Mouse (Mus musculus) cerebellum, postnatal 14 days (tissue): ENCODE measurements at regions not wholly inside any gene's neighbourhood (a gene's known extent, or its start where the extent isn't known, plus 50 kb on each side); places are given as distances from the start of the nearest gene placed in this dataset.
"Not testable (repeated sequence)": the region's sequence is repeated elsewhere in the genome, so short reads cannot be mapped to it uniquely, and the experiment has no call there.

Experiments used
- DNase-seq, 2 experiments: peaks; one replicate each; pipeline ENCODE4 v3.0.0; 2021; ENCODE audit warnings: mixed read lengths in 2 of 2

DNA sequence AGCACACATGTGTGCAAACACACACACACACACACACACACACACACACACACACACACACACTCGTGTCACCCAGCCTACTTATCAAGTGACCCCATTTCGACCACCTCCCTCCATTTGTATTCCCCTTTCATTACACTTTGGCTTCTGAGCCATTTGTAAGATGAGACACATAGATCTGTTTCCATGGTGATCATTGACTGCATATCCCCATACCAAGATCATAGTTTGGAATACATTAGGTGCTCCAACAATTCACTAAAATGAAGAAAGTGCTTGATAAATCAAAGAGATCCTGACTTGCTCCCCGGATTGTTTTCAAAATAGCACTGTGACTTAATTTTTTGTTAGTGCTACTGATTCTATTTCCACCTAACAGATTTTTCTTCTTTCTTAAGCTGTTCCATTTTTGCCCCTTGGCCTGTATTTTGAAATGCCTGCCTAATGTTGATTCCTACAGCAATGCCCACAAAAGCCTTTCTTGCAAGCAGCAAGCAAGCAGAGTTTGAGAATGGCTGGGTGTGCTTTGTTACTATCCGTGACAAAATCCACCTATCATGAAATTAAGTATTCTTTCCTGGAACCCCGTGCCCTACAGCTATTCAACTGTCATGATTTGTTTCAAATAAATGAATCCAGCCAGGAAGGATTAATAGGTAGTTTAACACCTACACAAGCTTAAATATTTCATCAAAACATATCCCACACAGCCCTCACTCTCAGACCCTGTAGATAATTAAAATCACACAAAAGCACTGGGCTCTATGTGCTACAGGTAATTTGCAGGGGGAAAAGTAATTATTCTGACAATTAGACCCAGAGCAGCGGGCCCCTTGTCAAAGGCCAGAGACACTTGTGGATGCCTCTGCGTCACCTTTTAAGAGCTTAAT, 168.1 kb upstream of the Rgma start:
- DNase-seq, result no peak

- no peak for DNase-seq
These were observed 166.9 kb upstream of the Rgma start for GRCm38 (mm10) chr7:73208479-73208816.

- DNase-seq, result peak; percentile 40 to 52
These were observed 166.3 kb upstream of the Rgma start for GRCm38 (mm10) chr7:73208817-73209602.

- DNase-seq, result peak; percentile 32 to 46
These were observed 165.2 kb upstream of the Rgma start for GRCm38 (mm10) chr7:73210078-73210477.

DNA sequence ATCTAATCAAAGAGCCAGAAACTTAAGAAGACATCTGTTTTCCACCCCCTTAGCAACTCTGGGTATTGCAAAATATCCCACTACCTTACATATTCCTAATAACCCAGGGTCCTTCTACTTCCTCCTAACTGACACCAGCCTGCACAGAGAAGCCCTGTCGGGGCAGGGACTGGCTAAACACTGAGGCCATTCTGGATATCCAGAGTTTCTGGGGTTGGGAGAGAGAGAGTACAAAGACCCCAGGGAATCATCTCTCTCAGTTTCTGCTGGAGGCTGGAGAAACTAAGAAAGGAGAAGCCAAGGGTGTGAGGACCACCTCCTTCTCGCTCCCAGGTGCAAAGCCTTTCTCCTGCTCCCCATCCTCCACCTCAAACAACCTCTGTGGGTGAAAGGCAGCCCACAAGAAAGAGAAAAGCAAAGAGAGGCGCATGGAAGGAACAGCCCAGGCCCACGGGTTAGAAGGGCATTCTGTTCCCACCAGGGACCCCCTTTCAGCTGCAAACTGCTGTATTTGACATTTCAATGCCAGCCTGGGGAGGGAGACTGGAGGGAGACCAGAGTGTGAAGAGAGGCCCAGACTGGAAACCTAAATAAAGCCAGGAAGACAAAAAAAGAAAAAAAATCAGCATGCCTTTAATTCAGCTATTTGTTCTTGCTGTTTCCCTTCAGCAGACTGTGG, 152.9 kb upstream of the Rgma start:
- DNase-seq, result no peak

GRCm38 (mm10) chr7:73222929-73223512, 152.3 kb upstream of the Rgma start:
- DNase-seq, result no peak

DNA sequence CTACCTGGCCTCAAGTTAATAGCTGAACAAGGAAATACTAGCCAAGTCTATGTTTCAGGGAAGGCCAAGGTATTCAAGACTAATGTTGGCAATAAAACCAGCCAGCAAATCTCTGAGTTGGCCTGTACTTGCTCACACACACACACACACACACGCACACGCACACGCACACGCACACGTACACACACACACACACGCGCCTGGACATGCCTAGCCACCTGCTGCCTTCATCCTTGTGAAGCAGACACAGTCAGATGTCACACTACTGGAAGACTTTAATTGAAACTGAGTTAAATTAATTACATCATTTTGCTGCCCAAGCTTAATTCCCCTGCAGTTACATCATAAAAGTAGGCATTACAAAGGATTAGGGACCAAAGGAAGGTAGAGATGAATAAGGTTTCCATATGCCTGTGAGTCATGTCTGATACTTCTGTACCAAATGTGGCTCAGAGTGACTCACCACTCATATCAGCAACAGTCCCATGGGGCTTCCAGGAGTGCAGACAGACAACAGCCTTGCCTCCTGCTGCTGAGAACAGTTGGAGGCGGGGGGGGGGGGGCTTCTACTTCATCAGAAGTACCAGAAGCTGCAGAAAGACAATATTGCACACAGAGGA, 141.7 kb upstream of the Rgma start:
- no peak for DNase-seq

GRCm38 (mm10) chr7:73238486-73238885, 136.8 kb upstream of the Rgma start:
- no peak for DNase-seq

- DNase-seq, result no peak
These were observed 131.5 kb upstream of the Rgma start for GRCm38 (mm10) chr7:73243591-73244355.

GRCm38 (mm10) chr7:73245431-73245830, 129.9 kb upstream of the Rgma start:
- no peak for DNase-seq

DNA sequence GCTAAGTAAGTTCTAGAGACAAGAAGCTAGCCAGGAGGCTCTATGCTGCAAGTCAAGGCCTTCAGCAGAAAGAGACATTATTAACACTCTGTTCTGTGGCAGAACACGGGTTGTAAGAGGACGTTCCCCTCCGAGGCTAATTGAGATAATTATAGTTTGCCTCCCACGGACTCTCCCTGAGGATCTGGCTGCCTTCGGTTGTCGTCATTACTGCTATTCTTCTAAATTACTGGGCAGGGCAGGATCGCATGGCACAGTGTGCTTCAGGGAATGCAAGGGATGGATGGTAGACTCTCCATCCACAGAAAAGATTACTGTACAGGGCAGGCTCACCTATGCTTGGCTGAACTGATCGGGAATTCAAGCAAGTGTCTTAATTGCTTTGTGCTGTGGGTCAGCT, 124.7 kb upstream of the Rgma start:
- no peak for DNase-seq

DNA sequence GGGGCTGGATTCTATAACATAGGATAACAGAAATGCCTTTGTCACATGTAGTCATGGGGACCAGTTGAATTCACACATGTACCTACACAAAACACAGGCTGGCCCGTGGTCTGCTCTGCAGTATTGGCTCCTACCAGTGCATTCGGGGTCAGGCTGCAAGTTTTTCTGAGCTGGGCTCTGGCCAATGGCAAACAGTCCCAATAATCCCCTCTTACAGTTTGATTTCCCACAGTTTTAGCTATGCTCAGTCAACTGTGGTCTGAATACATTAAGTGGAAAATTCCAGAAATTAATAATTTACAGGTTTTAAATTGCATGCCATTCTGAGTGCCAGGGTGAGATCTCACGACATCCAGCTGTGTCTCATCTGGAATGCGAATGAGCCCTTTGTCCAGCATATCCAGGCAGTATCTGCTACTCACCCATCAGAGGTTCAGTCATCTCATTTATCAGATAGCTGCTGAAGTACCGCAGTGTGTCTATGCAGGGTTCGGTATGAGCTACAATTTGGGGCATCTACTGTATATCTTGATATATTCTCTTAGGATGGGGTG, 124.0 kb upstream of the Rgma start:
- no peak for DNase-seq

- DNase-seq, result not testable (repeated sequence)
These were observed 120.3 kb upstream of the Rgma start for GRCm38 (mm10) chr7:73254972-73255371.

GRCm38 (mm10) chr7:73260140-73260539, 115.2 kb upstream of the Rgma start:
- DNase-seq, result no peak

DNA sequence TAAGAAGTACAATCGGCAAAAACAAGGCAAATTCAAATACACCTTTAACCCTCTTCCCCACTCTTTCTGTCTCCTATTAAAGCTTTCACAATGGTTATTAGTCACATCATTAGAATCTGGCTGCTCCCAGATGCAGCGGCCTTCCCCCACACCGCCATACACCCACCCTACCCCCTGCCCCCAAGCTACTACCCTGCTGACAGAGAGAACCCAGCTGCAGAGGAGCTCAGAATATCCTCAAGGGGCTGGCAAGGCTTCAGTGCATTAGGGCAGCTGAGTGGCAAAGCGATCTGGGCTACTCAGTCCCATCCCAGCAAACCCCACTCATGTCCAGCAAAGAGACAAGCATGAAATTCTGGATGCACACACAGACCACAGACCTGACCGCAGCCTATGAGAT, 113.6 kb upstream of the Rgma start:
- DNase-seq, result no peak

GRCm38 (mm10) chr7:73262526-73262925, 112.8 kb upstream of the Rgma start:
- no peak for DNase-seq

DNA sequence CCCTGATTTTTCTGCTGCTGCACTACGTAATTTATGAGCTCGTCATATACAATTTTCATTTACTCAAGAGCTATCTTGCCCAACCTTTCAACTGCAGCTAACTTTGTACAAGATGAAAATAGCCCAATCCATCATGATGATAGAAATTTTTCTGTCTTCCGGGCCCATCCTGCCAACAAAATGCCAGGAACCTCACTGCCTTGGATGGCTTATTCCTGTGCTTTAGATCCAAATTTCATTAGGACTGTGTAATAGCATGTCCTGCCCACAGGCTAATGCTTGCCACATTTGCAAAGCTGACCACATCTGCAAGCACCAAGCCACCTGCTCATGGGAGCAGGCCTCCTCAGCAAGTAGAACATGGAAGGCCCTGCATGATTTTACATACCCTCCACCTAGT, 105.7 kb upstream of the Rgma start:
- no peak for DNase-seq

DNA sequence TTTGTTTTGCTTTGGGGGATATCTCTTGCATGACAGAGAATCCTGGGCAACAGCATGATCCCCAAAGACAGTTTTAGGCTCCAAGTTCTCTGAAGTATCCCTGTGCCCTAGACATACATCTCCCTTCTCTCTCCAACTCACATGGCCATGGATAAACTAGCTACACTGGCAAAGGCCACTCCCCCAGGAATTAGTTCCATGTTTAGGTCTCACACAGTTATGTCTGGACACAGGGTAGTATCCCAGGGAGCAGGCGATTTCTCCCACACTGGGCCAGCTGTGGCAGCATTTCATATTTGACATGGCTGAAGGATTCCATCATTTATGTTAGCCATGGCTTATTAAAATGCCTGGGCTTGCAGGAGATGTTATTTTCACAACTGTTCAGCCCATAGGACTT, 102.5 kb upstream of the Rgma start:
- DNase-seq, result no peak

- no peak for DNase-seq
These were observed 99.5 kb upstream of the Rgma start for GRCm38 (mm10) chr7:73275814-73276271.

DNA sequence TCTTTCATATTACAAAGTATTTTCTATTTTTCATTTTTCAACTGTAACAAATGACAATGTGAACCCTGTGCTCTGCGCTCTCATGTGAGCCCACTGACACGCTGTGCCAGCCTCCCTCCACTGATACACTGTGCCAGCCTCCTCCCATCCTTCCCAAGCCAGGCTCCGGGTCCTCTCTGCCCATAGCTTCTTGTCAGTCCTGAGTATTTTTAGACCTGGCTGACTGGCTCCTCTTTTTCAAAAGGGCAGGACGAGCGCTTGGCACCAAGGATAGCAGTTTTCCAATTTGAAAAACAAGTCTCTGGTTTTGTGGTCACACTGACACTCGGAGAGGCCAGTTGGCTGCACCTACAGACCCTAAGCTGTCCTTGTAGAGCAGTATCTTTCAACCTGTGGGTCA, 96.7 kb upstream of the Rgma start:
- peak; percentile 62 to 73 for DNase-seq

DNA sequence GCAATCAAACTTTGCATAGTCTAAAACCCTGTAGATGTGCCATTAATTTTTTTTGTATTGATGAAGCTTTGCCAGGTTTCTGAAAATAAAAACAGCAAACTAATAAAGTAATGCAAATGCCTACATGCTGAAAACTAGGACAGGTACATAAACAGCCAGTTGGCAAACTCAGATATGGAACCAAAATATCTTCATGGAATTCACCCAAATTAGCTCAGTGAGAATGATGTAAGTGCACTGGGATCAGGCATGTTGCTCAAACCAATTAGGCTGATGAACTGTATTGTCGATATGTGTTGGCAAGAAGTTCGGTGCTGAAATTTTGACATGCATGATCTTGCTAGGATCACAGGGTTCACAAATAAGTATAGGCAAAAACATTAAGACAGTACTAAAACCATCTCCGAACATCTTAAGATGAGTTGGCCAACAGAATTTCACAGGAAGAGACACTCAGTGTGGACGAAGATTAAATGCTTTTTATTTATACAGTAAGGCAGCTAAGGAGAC, 95.3 kb upstream of the Rgma start:
- peak in 1 of 2 experiments; percentile 28 for DNase-seq
